Mouse (Mus musculus) kidney, adult 8-10 months (tissue): ENCODE results near the gene Fgfr2.
"Not testable (repeated sequence)": the region's sequence is repeated elsewhere in the genome, so short reads cannot be mapped to it uniquely, and the experiment has no call there.

Experiments used
- DNase-seq, 2 experiments: peaks; one replicate each; pipeline ENCODE4 v3.0.0; 2022

Gene Fgfr2

GRCm38 (mm10) chr7:132681296-132681695 lies 441.9 kb downstream of the Fgfr2 start:
- no peak for DNase-seq

GRCm38 (mm10) chr7:132679549-132679948 lies 443.6 kb downstream of the Fgfr2 start:
- DNase-seq, result no peak

- DNase-seq, result no peak
These were observed 444.0 kb downstream of the Fgfr2 start for GRCm38 (mm10) chr7:132679117-132679516.

GRCm38 (mm10) chr7:132675922-132676321 lies 447.2 kb downstream of the Fgfr2 start:
- no peak for DNase-seq

- peak in 1 of 2 experiments; percentile 60 for DNase-seq
These were observed 449.0 kb downstream of the Fgfr2 start for GRCm38 (mm10) chr7:132673931-132674755.

GRCm38 (mm10) chr7:132672481-132672959 lies 450.6 kb downstream of the Fgfr2 start:
- DNase-seq, result peak in 1 of 2 experiments; percentile 72

GRCm38 (mm10) chr7:132670863-132671165 lies 452.3 kb downstream of the Fgfr2 start:
- DNase-seq, result peak; percentile 80 to 84

GRCm38 (mm10) chr7:132669999-132670862 lies 452.9 kb downstream of the Fgfr2 start:
- peak in 1 of 2 experiments; percentile 60 for DNase-seq

GRCm38 (mm10) chr7:132668604-132669003 lies 454.5 kb downstream of the Fgfr2 start:
- DNase-seq, result peak; percentile 61 to 62

GRCm38 (mm10) chr7:132666516-132666915 lies 456.6 kb downstream of the Fgfr2 start:
- no peak for DNase-seq

- no peak for DNase-seq
These were observed 457.3 kb downstream of the Fgfr2 start for GRCm38 (mm10) chr7:132665664-132666382.

GRCm38 (mm10) chr7:132664815-132665214 lies 458.3 kb downstream of the Fgfr2 start:
- DNase-seq, result no peak

GRCm38 (mm10) chr7:132662831-132663230 lies 460.3 kb downstream of the Fgfr2 start:
- not testable (repeated sequence) for DNase-seq

- DNase-seq, result no peak
These were observed 463.5 kb downstream of the Fgfr2 start for GRCm38 (mm10) chr7:132659633-132660032.

GRCm38 (mm10) chr7:132658688-132659087 lies 464.5 kb downstream of the Fgfr2 start:
- no peak for DNase-seq

- DNase-seq, result no peak
These were observed 465.1 kb downstream of the Fgfr2 start for GRCm38 (mm10) chr7:132658058-132658450.

- no peak for DNase-seq
These were observed 465.6 kb downstream of the Fgfr2 start for GRCm38 (mm10) chr7:132657371-132658057.

GRCm38 (mm10) chr7:132656548-132656947 lies 466.6 kb downstream of the Fgfr2 start:
- DNase-seq, result peak; percentile 82 to 90

- DNase-seq, result peak; percentile 83 to 92
These were observed 467.1 kb downstream of the Fgfr2 start for GRCm38 (mm10) chr7:132656075-132656474.

- DNase-seq, result no peak
These were observed 468.7 kb downstream of the Fgfr2 start for GRCm38 (mm10) chr7:132654412-132654811.

- DNase-seq, result no peak
These were observed 476.6 kb downstream of the Fgfr2 start for GRCm38 (mm10) chr7:132646514-132646913.

- no peak for DNase-seq
These were observed 478.4 kb downstream of the Fgfr2 start for GRCm38 (mm10) chr7:132644605-132645279.
